Mouse (Mus musculus): ENCODE results near the gene Myo16.

DNA sequence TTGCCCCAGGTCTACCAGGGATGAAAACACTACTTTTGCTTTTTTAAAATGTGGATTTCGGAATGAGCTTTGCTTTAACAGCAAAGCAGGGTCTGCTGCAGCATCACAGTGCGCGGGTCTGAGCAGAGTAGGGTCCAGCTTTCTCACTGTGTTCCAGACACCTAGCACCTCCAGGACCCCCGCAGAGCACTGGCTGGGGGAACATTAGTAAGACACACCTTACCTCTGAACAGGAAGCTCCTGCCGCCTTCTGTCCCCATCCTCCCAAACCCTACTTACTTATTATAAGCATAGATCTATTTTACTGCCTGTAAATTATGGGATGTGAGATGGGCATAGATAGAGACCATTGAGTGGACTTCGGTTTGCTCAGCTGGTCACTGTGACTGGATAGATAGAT lies 263.6 kb downstream of the Myo16 start:
- TF ChIP-seq CTCF (IDR thresholded peaks at IDR 0.05; ENCODE audit: control insufficient read depth, insufficient read depth, insufficient replicate concordance, low read depth, low read length) (no peak), POLR2A (IDR thresholded peaks at IDR 0.05; ENCODE audit: control insufficient read depth, low read depth, low read length) (no peak)

Data from testis, adult 2 months (tissue).